Mouse (Mus musculus): ENCODE results near the gene Elk3. TPM values are rescaled to one million over a fixed set of nuclear protein-coding genes. Genes with fewer than 3 reads are reported as not detected.

Gene Elk3
- polyA plus RNA-seq, 1 experiment from 2014 or later, result 17.6 TPM

DNA sequence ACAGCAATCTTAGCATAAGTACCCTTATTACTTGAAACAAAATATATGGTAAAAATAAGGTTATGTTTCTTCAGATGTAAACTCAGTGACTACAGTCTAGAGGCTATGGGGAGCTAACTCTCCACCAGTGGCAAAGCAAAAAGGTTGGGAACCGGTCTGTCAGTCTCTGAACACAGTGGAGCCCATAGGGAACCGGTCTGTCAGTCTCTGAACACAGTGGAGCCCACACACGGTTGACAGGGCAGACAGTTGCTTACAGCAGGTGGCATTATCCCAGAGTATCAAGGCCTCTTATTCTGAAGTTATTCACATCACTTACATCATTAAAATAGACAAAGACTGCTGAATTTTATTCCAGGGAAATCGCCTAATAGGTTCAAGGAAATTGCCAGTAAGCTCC is 79.4 kb downstream of the Elk3 start:
- Histone ChIP-seq H3K9ac (ENCODE audit: low read depth, low read length) (no peak overlapping the region), H3K9me3 (ENCODE audit: control insufficient read depth, low read length) (no peaks in the 10 kb centered on the region), H3K27me3 (replicated peaks; ENCODE audit: control insufficient read depth, insufficient read depth, low read length) (no peaks in the 10 kb centered on the region), H3K4me3 (ENCODE audit: low read depth, low read length) (no peak overlapping the region), H3K27ac (ENCODE audit: low read depth, low read length) (no peak overlapping the region), H3K4me2 (no peak overlapping the region), H3K4me1 (replicated peaks; ENCODE audit: control insufficient read depth, insufficient read depth, low read length) (no peaks in the 10 kb centered on the region), H3K36me3 (ENCODE audit: control insufficient read depth, insufficient read depth, low read length) (peaks cover 16% of the 10 kb centered on the region; the same call in 1 of the 2 replicates)
- ATAC-seq (replicated peaks; ENCODE audit: low FRiP score) (no peak), DNase-seq (ENCODE audit: low spot score) (no peak)
- 83% methylated on average over 4 of the region's 4 CpGs for WGBS

DNA sequence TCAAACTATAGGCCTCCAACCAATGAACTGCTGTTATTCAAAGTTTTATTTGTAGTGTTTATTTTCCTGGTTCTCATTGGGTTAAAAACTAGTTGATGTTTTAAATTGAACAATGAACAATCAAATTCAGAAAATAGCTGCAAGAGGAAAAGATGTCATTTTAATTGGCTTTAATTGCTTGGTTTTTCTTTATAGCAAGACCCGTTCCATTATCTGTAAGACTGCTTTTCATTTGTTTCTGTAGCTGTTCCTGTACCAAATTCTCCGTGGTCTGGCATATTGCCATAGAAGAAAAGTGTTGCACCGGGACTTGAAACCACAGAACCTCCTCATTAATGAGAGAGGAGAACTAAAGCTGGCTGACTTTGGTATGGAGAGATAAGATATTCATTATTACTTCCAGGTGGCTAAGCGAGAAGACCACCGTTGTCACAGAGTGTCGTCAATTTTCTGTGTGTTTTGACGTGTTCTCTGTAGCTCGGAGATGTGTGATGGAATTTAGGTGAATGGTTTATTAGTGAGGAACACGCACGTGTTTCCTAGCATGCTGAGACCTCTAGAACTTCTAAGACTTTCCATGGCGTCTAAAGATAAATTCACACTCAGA is 82.4 kb downstream of the Elk3 start:
- no peak overlapping the region for H3K4me3 ChIP-seq (ENCODE audit: low read depth, low read length)
- H3K27ac ChIP-seq (ENCODE audit: low read depth, low read length), result no peak overlapping the region
- H3K36me3 ChIP-seq (ENCODE audit: control insufficient read depth, insufficient read depth, low read length), result peaks cover 9% of the 10 kb centered on the region; the same call in 1 of the 2 replicates
- no peak for ATAC-seq (replicated peaks; ENCODE audit: low FRiP score)
- H3K4me2 ChIP-seq, result no peak overlapping the region
- H3K27me3 ChIP-seq (replicated peaks; ENCODE audit: control insufficient read depth, insufficient read depth, low read length), result no peaks in the 10 kb centered on the region
- H3K4me1 ChIP-seq (replicated peaks; ENCODE audit: control insufficient read depth, insufficient read depth, low read length), result peaks cover 3% of the 10 kb centered on the region; the same call in 1 of the 2 replicates
- H3K9ac ChIP-seq (ENCODE audit: low read depth, low read length), result no peak overlapping the region
- H3K9me3 ChIP-seq (ENCODE audit: control insufficient read depth, low read length), result no peaks in the 10 kb centered on the region
- 66% methylated on average over 11 of the region's 11 CpGs for WGBS
- no peak for DNase-seq (ENCODE audit: low spot score)

DNA sequence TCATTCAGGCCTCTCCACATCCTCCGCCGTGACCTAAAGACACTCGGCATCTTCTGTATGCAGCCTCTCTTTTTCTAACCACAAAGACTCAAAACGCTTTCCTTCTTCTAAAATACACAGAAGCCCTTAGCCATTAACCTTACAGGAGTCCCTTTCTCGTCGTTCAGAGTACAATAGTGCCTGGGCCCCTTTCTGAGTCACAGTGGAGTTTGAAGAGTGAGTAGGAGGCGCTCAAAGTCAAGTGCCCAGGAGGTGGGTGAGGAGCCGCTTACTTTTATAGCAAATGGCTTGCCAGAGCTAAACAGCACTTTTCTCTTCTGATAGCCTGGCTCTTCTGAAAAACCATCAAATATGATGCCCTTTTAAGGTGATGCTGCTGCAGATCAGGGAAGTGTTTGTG is 83.0 kb downstream of the Elk3 start:
- no peak for DNase-seq (ENCODE audit: low spot score)
- ATAC-seq (replicated peaks; ENCODE audit: low FRiP score), result no peak
- Histone ChIP-seq H3K27me3 (replicated peaks; ENCODE audit: control insufficient read depth, insufficient read depth, low read length) (no peaks in the 10 kb centered on the region), H3K9ac (ENCODE audit: low read depth, low read length) (no peak overlapping the region), H3K4me3 (ENCODE audit: low read depth, low read length) (no peak overlapping the region), H3K9me3 (ENCODE audit: control insufficient read depth, low read length) (no peaks in the 10 kb centered on the region), H3K4me2 (no peak overlapping the region), H3K4me1 (replicated peaks; ENCODE audit: control insufficient read depth, insufficient read depth, low read length) (peaks cover 3% of the 10 kb centered on the region; the same call in 1 of the 2 replicates), H3K36me3 (ENCODE audit: control insufficient read depth, insufficient read depth, low read length) (peaks cover 6% of the 10 kb centered on the region; the same call in 1 of the 2 replicates), H3K27ac (ENCODE audit: low read depth, low read length) (no peak overlapping the region; the same call in 1 of the 2 replicates)
- 75% methylated on average over 8 of the region's 8 CpGs for WGBS

DNA sequence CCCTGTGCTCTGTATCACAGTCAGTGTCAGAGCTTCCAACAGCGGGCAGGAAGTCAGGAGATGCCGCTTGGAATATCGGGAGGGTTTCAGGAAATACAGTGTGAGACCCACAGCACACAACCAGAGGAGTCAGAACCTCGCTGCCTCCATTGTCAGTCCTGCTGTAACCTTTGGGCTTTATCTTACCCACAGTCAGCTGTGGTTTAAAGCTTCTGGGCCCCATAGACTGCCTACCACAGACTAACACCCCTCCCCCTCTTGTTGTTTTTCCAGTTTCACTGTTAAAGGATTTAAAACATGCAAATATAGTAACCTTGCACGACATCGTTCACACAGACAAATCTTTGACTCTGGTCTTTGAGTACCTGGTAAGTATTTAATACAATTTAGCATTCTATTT is 85.2 kb downstream of the Elk3 start:
- Histone ChIP-seq H3K36me3 (ENCODE audit: control insufficient read depth, insufficient read depth, low read length) (peaks cover 3% of the 10 kb centered on the region; the same call in 1 of the 2 replicates), H3K27me3 (replicated peaks; ENCODE audit: control insufficient read depth, insufficient read depth, low read length) (no peaks in the 10 kb centered on the region), H3K27ac (ENCODE audit: low read depth, low read length) (no peak overlapping the region), H3K9me3 (ENCODE audit: control insufficient read depth, low read length) (no peaks in the 10 kb centered on the region), H3K9ac (ENCODE audit: low read depth, low read length) (no peak overlapping the region), H3K4me1 (replicated peaks; ENCODE audit: control insufficient read depth, insufficient read depth, low read length) (peaks cover 3% of the 10 kb centered on the region; the same call in 1 of the 2 replicates), H3K4me3 (ENCODE audit: low read depth, low read length) (no peak overlapping the region), H3K4me2 (no peak overlapping the region)
- 69% methylated on average over 6 of the region's 6 CpGs for WGBS
- DNase-seq (ENCODE audit: low spot score) (no peak), ATAC-seq (replicated peaks; ENCODE audit: low FRiP score) (peak; percentile 43; the same call in 1 of the 2 replicates)

DNA sequence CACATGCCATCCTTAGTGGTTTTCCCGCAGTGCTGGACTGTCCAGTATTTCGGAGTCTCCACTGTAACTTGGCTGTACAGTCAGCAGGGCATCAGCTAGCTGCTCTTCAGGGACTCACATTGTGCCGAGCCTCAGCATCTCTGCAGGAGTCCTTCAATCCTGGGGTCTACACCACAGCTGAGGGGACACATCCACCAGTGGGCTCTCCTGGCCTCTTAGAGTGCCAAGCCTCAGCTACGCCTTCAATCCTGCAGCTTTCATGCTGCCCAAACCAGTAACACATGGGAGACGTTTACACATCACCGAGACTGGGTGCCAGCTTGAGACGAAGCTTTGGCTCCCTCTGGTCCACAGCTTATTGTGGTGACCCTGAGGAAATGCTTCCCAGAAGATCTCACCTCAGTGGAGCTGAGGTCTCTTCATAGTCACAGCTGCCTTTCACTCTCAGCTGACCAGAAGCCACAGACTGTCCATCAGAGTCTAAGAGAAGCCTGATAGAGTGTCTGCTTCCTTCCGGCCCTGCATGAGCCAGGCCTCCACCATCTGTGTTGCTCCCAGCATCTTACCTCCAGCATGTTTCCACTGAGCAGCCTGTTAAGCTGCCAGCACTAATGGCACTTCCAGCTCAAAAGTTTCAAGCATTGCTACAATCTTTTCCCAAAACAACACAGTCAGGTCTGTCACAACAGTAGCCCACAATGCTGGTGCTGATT is 95.7 kb downstream of the Elk3 start:
- H3K27me3 ChIP-seq (replicated peaks; ENCODE audit: control insufficient read depth, insufficient read depth, low read length), result no peaks in the 10 kb centered on the region
- no peaks in the 10 kb centered on the region; the same call in 1 of the 2 replicates for H3K4me1 ChIP-seq (replicated peaks; ENCODE audit: control insufficient read depth, insufficient read depth, low read length)
- H3K36me3 ChIP-seq (ENCODE audit: control insufficient read depth, insufficient read depth, low read length), result peaks cover 36% of the 10 kb centered on the region
- H3K4me3 ChIP-seq (ENCODE audit: low read depth, low read length), result no peak overlapping the region
- no peak overlapping the region for H3K27ac ChIP-seq (ENCODE audit: low read depth, low read length)
- 84% methylated on average over 8 of the region's 8 CpGs for WGBS
- no peak overlapping the region for H3K4me2 ChIP-seq
- H3K9ac ChIP-seq (ENCODE audit: low read depth, low read length), result no peak overlapping the region
- DNase-seq (ENCODE audit: low spot score), result no peak
- no peak for ATAC-seq (replicated peaks; ENCODE audit: low FRiP score)
- H3K9me3 ChIP-seq (ENCODE audit: control insufficient read depth, low read length), result no peaks in the 10 kb centered on the region

DNA sequence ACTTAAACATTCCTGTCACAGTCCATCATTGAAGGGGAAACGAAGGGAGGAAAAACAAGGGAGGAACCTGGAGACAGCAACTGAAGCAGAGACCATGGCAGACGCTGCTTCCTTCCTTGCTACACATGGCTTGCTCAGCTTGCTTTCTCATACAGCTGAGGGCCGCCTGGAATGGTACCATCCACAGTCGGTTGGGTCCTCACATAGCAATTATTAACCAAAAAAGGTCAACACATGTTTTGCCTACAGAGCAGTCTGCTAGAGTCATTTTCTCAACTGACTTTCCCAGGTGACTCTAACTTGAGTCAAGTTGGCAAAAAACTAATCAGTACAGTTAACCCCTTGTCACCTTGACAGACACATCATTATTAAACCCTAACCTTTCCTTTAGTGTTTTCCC is 96.7 kb downstream of the Elk3 start:
- no peak overlapping the region for H3K4me2 ChIP-seq
- H3K9ac ChIP-seq (ENCODE audit: low read depth, low read length), result no peak overlapping the region
- DNase-seq (ENCODE audit: low spot score) (no peak), ATAC-seq (replicated peaks; ENCODE audit: low FRiP score) (no peak)
- 65% methylated on average over 4 of the region's 4 CpGs for WGBS
- H3K9me3 ChIP-seq (ENCODE audit: control insufficient read depth, low read length), result no peaks in the 10 kb centered on the region
- H3K27me3 ChIP-seq (replicated peaks; ENCODE audit: control insufficient read depth, insufficient read depth, low read length), result no peaks in the 10 kb centered on the region
- peaks cover 36% of the 10 kb centered on the region for H3K36me3 ChIP-seq (ENCODE audit: control insufficient read depth, insufficient read depth, low read length)
- no peaks in the 10 kb centered on the region; the same call in 1 of the 2 replicates for H3K4me1 ChIP-seq (replicated peaks; ENCODE audit: control insufficient read depth, insufficient read depth, low read length)
- H3K4me3 ChIP-seq (ENCODE audit: low read depth, low read length), result no peak overlapping the region
- no peak overlapping the region for H3K27ac ChIP-seq (ENCODE audit: low read depth, low read length)

DNA sequence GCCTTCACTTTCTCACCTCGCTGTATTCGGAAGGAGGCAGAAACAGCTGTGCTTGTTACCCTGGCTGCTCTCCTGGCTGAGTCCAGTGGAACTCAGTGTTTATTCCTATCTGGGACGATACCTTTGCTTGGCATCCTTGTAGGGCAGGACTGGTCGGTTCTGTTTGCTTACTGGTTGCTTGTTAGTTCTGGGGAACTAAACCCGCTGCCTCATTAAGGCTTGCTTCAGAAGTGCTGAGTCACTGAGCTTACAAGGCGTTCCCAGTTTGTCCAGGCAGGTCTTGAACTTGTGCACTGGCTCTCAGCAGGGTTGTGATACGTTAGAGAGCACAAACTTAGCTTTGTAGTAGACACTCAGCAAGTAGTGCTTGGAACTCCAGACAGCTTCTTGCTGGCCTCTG is 97.6 kb downstream of the Elk3 start:
- ATAC-seq (replicated peaks; ENCODE audit: low FRiP score), result no peak
- Histone ChIP-seq H3K4me1 (replicated peaks; ENCODE audit: control insufficient read depth, insufficient read depth, low read length) (no peaks in the 10 kb centered on the region; the same call in 1 of the 2 replicates), H3K9ac (ENCODE audit: low read depth, low read length) (no peak overlapping the region), H3K27ac (ENCODE audit: low read depth, low read length) (no peak overlapping the region), H3K9me3 (ENCODE audit: control insufficient read depth, low read length) (no peaks in the 10 kb centered on the region), H3K27me3 (replicated peaks; ENCODE audit: control insufficient read depth, insufficient read depth, low read length) (no peaks in the 10 kb centered on the region), H3K4me3 (ENCODE audit: low read depth, low read length) (no peak overlapping the region), H3K4me2 (no peak overlapping the region), H3K36me3 (ENCODE audit: control insufficient read depth, insufficient read depth, low read length) (peaks cover 36% of the 10 kb centered on the region)
- 78% methylated on average over 7 of the region's 7 CpGs for WGBS
- DNase-seq (ENCODE audit: low spot score), result no peak

DNA sequence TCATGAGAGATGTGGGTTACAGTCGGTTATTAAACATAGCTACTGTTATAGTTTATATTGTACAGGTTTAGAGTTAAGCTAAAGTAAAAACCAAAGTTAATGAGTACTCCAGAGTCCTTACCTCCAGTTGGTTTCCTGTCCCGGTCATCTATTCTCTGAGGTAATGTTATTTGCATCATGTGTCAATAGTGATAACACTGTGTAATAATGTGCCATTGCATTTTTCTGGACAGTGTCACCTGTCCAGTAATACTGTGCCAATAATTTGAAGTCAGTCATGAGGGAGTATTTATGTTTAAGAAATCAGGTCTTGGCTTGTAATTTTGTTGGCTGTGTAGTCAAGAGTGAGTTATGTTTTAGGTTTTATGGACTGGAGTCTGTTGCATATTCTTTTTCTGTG is 98.2 kb downstream of the Elk3 start:
- no peaks in the 10 kb centered on the region for H3K27me3 ChIP-seq (replicated peaks; ENCODE audit: control insufficient read depth, insufficient read depth, low read length)
- H3K36me3 ChIP-seq (ENCODE audit: control insufficient read depth, insufficient read depth, low read length), result peaks cover 34% of the 10 kb centered on the region
- no peaks in the 10 kb centered on the region; the same call in 1 of the 2 replicates for H3K4me1 ChIP-seq (replicated peaks; ENCODE audit: control insufficient read depth, insufficient read depth, low read length)
- no peak overlapping the region for H3K27ac ChIP-seq (ENCODE audit: low read depth, low read length)
- ATAC-seq (replicated peaks; ENCODE audit: low FRiP score), result no peak
- no peaks in the 10 kb centered on the region for H3K9me3 ChIP-seq (ENCODE audit: control insufficient read depth, low read length)
- WGBS, result 89% methylated on average over 2 of the region's 2 CpGs
- no peak overlapping the region for H3K4me3 ChIP-seq (ENCODE audit: low read depth, low read length)
- H3K4me2 ChIP-seq, result no peak overlapping the region
- H3K9ac ChIP-seq (ENCODE audit: low read depth, low read length), result no peak overlapping the region
- DNase-seq (ENCODE audit: low spot score), result no peak

DNA sequence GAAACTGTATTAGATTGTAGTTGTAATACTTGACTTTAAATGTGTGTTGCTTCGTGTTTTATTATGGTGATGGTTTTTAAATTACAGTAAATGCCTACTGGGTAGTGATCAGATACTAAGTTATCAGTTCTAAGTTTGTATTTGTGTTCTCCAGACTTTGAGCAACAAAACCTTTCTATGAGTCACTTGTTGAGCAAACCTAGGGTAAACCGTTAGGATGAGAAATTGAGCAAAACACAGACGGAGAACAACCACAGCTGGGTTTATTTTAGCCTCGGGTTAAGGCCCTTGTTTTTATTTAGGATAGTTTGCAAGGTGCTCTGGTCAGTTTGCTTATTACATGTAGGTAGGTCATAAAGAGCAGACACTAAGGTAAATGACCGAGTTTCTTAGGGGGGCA is 103.8 kb downstream of the Elk3 start:
- no peak overlapping the region for H3K4me2 ChIP-seq
- H3K27ac ChIP-seq (ENCODE audit: low read depth, low read length), result no peak overlapping the region
- peaks cover 7% of the 10 kb centered on the region; the same call in 1 of the 2 replicates for H3K4me1 ChIP-seq (replicated peaks; ENCODE audit: control insufficient read depth, insufficient read depth, low read length)
- H3K36me3 ChIP-seq (ENCODE audit: control insufficient read depth, insufficient read depth, low read length), result peaks cover 6% of the 10 kb centered on the region
- DNase-seq (ENCODE audit: low spot score) (no peak), ATAC-seq (replicated peaks; ENCODE audit: low FRiP score) (no peak)
- H3K9ac ChIP-seq (ENCODE audit: low read depth, low read length), result no peak overlapping the region
- no peak overlapping the region for H3K4me3 ChIP-seq (ENCODE audit: low read depth, low read length)
- WGBS, result 82% methylated on average over 5 of the region's 5 CpGs
- H3K27me3 ChIP-seq (replicated peaks; ENCODE audit: control insufficient read depth, insufficient read depth, low read length), result no peaks in the 10 kb centered on the region
- H3K9me3 ChIP-seq (ENCODE audit: control insufficient read depth, low read length), result no peaks in the 10 kb centered on the region

Data from liver, embryonic 11.5 days (tissue).